Mouse (Mus musculus): ENCODE results near the gene Nt5c3.

DNA sequence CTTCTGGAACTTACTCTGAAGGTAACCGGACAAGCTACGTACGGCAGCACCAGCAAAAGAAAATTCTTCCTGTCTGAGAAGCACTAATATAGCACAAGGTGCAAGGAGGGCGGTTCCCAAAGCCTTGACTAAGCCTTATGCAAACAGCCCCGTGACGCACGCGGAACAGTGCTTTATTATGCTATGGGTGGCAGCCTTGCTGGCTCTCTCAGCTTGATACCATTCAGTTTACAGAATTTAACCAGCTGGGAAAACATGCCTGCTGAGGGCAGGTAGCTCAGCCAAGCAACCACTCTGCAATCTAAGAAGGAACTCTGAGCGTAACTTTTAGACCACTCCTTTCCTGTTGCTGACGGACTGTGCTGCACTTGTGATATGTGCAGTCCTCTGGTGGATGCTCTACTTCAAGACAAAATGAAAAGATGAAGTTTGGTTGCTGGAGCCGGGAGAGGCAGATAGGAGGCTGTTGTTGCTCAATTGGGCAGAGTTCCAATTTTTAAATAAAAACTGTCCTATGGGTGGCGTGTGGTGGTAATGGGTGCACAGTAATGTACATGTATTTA, 21.8 kb downstream of the Nt5c3 start:
- TF ChIP-seq POLR2A (IDR thresholded peaks at IDR 0.05; ENCODE audit: insufficient read depth, low read length): no peak
- TF ChIP-seq EP300 (IDR thresholded peaks at IDR 0.05; ENCODE audit: insufficient read depth, low read depth, low read length): peak; percentile 75
- TF ChIP-seq CTCF (IDR thresholded peaks at IDR 0.05; ENCODE audit: low read depth, low read length): no peak
